Mouse (Mus musculus): ENCODE results near the gene Adgrl3.

DNA sequence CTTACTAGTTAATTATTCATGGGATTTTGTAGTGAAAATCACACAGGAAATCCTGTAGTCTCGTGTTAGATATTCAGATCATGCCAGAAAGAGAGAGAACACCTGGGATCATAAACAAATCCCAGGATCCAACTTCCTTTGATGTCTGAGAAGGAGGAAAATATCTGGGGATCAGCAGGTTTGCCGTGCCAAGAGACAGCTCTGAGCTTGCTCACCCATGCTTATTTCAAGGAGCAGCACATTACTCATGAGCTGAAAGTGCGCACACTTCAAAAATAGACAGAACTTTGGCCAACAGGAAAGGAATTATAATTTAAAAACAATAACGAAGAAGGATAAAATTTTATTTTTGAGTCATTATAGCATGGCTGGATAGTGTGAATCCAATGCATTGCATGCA, 446.0 kb downstream of the Adgrl3 start:
- TF ChIP-seq POLR2A (IDR thresholded peaks at IDR 0.05; ENCODE audit: insufficient read depth, low read length) (no peak), CTCF (IDR thresholded peaks at IDR 0.05; ENCODE audit: low read depth, low read length) (no peak)
